Mouse (Mus musculus) myocyte (in vitro differentiated cells): Measurements from ENCODE around the gene Dhh.

ENCODE experiments used
- MYOG ChIP-seq, 3 experiments: IDR thresholded peaks; one replicate each; pipeline ENCODE4 v1.6.1; 2011; ENCODE audit warnings: control low read depth in 2 of 3, low read depth in 2 of 3, mild to moderate bottlenecking in 2 of 3; ENCODE audit not compliant: insufficient read length in 2 of 3, control insufficient read depth in 1 of 3, insufficient read depth in 1 of 3
- POLR2A ChIP-seq: IDR thresholded peaks from one replicate; pipeline ENCODE4 v1.6.1; 2011; ENCODE audit warnings: low read depth, mild to moderate bottlenecking, control low read depth, moderate library complexity; ENCODE audit not compliant: insufficient read length

GRCm38 (mm10) chr15:98866501-98866900, 31.8 kb downstream of the Dhh start:
- TF ChIP-seq POLR2A (no peak), MYOG (IDR thresholded peaks at IDR 0.05; ENCODE audit: control insufficient read depth in 1 of 3, insufficient read depth in 1 of 3, insufficient read length in 2 of 3, low read depth in 2 of 3) (no peak)
